Mouse (Mus musculus) thymus, adult 18-20 months (tissue): ENCODE measurements around the gene Htr1b.

Experiments
- DNase-seq, 2 experiments: peaks; one replicate each; pipeline ENCODE4 v3.0.0; 2022; ENCODE audit warnings: mixed read lengths in 2 of 2

The Htr1b gene

DNA sequence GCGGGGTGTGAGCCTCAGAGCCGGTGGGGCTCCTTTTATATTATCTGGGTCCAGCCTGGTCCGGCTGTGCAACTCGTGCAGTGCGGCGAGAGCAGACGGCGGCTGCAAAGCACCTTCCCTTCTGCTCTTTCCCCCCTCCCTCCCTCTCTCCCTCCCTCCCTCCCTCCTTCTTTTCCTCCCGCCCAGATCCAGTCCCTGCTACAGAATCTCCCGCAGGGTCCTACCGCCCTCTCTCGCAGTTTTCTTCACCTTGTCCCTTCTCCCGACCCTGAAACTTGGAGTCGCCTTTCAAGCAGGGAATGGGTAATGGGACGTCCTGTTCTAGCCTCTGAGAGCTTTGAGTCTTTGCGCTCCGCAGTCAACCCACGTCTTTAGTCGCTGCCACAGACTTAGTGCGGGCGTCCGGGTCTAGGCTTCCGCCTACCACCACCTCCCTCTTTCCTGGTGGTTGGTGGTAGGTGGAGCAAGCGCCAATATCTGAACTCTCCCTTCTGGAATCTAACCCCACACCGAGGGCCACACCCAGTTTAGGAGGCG, at the start of gene Htr1b:
Htr1b (minus strand) TSS at position 392 of the 537 bp plus-strand sequence.
- peak in 1 of 2 experiments; percentile 5 for DNase-seq

DNA sequence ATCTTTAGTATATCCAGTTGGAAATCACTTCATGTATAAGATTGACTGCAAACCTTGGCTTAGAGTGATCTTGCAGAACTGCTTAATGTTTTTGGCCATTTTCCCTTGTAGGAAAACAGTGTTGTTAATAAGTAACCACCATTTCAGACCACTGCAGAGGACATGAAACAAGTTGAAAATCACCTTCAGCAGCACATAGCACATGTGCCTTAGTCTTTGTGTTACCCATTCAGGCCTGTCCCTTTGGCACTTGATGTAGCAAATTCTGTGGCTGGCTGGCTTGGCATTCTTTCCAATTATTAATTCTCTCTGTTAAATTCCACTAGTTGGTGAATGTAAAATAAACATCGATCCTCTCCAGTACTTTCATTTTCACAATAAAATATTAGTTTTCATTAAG, 43.1 kb upstream of the Htr1b start:
- DNase-seq: no peak

DNA sequence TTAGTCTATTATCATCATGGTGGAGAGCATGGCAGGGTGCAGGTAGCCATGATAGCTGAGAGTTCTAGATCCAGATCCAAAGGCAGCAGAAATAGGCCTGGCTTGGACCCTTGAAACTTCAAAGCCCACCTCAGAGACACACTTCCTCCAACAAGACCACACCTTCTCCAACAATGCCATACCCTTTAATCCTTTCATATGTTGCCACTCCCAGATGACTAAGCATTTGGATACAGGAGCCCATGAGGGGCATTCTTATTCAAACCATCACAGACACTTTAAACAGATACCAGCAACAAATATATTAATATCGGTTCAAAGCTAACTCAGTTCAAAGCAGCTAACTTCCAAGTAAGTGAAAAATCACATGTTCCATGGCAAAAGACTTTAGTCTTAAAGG, 3.9 kb upstream of the Htr1b start:
- no peak for DNase-seq

DNA sequence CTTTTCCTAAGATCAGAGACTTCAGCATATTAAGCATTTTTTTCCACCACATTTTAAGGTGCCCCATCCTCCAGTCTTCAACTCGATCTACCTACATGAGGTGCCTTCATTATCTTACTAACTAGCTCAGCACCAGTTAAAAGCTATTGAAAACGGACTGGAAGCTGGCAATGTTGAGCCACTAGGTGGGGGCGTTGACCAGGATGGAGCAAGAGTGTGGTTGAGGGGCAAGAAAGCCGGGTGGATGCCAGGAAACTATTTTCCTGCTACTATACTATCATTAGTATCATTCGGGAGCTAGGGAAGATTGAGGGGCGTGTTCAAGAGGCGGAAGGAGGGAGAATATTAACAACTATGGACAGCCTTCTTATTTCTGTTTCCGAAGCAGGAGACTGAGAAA, 1.5 kb upstream of the Htr1b start:
- no peak for DNase-seq

DNA sequence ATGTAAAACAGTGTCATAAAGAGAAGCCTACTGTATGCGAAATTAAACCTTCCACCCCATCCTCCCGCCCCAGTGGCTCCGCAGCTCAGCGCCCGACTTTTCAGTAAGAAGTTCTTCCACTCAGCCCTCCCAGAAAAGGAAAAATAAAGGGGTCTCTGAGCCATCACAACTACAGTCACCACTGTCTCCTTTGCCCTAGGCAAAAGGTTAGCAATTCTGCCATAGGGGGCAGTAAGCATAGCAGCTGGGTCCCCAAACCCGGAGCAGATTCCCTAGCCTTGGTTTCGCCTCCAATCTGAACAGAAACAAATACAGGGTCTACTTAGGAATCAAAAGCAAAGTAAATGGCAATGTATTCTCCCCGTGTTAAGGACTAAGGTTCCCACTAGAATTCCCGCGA, 535 bp upstream of the Htr1b start:
- no peak for DNase-seq

DNA sequence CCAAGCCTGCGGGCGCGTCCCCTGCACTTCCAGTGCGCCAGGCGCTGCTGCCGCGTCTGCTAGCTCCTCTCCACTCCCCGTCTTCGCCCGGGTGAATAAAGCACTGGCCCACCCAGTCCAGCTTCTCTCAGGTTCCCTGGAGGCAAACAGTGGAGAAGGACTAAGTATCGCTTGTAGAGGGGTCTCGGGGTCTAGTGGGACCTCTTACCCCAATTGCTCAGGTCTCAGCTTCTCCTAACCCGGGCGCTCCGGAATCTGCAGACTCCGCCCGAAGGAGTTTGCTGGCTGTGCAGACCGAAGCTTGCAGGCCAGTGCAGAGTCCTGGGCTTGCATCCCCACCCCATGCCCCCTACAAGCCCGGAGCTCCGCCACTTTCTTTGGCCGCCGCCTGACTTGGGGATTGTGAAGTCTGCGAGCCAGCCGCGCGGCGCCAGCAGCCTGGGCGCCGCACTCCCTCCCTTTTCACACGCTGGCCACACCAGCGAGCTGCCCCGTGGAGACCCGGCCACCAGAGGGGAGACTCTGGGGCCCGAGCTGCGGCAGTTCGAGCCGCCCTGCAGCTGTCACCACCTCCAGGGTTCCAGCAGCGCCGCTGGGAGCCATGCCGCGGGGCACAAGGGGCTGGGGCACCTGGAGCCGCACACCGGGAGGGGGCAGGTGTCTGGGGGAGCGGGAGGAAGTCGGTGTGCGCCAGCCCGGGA, 742 bp downstream of the Htr1b start:
- peak in 1 of 2 experiments; percentile 9 for DNase-seq

DNA sequence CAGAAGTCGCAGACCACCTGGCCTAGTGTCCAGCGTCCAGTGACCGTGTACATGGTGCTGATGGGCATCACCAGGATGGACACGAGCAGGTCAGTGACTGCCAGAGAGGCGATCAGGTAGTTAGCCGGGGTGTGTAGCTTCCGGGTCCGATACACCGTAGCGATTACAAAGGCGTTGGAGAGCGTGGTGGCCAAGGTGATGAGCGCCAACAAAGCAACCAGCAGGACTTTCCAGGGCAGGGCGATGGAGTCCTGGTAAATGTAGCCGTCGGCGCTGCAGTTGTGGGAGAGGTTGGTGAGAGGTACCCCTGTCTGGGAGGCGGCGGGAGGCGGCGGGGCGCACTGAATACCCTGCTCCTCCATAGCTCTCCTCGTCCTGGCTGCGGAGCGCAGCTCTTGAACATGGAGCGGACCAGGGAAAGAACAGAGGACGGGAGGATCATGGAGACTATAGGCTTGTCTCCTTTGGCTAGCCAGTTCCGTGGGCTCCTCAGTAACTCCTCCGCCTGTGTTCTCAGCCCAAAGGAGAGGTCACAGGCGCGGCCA, 1.4 kb downstream of the Htr1b start:
- DNase-seq: no peak

DNA sequence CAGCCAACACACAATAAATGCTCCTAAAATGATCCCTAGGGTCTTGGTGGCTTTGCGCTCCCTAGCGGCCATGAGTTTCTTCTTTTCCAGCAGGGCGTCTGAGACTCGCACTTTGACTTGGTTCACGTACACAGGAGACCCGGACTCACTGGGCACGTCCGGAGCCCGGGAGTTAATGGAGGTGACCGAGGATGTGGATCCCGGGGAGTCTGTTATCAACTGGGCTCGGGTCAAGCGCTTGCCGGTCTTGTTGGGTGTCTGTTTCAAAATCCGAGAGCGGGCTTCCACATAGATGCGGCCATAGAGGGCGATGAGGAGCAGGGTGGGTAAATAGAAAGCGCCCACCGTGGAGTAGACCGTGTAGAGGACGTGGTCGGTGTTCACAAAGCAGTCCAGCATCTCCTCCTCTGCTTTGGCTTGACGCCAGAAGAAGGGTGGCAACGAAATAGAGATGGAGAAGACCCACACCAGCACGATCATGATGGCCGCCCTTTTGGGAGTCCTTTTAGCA, 2.0 kb downstream of the Htr1b start:
- DNase-seq: no peak

DNA sequence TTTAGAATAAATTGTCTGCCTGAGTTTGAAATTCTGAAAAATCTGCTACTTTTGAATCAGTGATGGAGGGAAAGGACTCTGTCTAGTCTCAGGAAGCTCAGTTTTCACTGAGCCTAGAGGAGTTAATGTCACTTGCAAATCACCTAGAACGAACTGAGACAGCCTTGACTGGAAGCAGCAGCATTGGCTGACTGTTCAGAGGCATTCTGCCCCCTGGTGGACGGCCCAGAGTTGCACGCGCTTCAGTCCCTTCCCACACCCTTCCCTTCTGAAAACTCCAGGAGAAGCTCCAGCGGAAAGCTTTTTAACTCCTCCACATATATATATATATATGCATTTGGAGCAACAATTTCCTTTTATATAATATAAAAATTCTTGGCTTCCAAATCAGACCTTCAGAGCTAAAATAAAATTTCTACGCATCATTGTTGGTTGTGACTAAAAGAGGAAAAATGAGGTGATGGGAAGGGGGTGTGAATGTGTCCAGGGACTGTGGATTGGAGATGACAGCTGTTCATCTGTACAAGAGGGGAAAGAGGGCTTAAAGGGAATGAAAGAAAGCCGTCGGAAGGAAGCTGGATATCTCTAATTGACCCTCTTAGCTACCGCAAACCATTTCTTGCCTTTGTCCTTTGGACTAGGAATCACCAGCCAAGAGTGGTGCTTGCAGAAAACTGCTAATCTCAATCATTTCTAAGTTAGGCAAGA, 6.6 kb downstream of the Htr1b start:
- peak in 1 of 2 experiments; percentile 15 for DNase-seq

DNA sequence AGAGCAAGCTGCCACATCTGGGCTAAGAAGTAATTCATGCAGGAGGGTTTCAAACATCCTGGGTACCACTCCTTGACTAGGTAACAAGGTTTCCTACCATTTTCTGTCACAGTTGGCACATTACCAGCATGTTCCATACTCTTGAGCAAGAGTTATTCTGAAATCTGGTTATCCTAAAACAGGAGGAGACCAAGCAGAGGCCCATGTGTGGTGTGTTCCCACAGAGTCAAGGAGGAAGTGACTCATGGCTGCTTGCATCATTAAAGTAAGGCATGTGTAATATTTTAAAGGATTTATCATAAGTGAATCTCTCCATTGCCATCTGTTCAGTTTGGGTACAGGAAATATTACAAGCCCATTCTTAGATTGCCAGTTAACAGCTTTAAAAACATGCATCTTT, 7.7 kb downstream of the Htr1b start:
- DNase-seq: no peak

DNA sequence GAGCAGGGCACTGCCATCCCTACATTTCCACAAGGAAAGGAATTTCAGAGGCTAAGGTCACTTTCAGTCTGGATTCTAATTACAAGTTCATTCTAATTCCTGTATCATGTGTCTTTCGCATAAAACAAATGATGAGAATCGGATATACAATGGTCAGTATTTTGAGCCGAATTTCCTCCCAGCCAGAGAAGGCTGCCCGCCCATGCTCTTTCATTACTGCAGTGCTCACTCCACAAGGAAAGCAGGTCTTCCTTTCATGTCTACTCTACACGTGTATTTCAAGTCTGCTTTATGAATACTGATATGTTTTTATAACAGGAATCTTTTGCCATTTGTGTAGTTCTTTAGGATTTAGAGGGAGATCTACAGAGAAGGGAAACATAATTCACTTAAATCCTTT, 10.8 kb downstream of the Htr1b start:
- DNase-seq: no peak

DNA sequence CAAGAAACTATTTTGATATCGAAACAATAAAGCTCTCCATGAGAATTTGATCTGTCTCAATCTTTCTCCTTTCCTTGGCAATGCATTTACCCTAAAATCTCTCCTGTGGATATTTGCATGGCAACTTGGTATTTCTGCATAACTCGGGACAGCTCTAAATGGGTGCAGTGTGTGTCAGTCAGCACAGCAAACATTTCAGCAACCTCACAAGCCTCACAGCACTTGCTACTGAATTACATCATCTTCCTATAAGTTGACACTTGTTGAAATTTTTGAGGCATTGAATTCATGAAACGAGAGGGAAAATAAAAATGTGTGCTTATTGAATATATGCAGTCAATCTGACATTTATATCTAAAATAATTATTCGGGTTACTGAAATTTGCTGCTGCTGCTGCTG, 22.6 kb downstream of the Htr1b start:
- no peak for DNase-seq
